Mouse (Mus musculus) B cell, adult 67 days (primary cell): ENCODE data around the gene Asl. TPM values are rescaled to one million over a fixed set of nuclear protein-coding genes. Genes with fewer than 3 reads are reported as not detected.

Experiments used
- total RNA-seq, 2 experiments: library from RNA; stranded (reverse); gene quantifications; 4 replicates each; pipeline ENCODE4 v1.2.4; 2023

The Asl gene
- 10 to 100 TPM; 14.1 to 14.3 TPM for total RNA-seq

GRCm38 (mm10) chr5:130029142-130029897 lies at the start of gene Asl, which contains the start of gene Crcp:
Asl (minus strand) TSS chr5:130029247.
Crcp (plus strand) TSS chr5:130029290.

DNA sequence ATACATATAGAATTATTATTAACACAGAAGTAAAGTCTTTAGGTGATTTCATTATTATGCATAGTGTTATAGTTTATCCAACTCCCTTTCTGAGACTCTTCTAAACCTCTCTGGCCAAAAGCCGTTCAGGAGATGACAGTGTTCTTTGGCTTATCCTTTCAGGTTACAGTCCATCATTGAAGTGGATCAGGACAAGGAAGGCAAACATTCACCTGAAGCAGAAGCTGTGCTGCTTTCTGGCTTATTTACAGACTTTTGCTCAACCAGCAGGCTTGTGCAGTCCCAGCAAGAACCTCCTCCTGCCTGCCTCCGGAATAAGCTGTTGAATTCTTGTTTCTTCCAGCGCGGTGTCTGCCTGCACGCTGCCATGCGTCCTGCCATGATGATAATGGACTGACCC lies 44.0 kb upstream of the Asl start, which contains the start of gene Tpst1:
TSS of gene Tpst1 (plus strand) at position 301 of the 400 bp plus-strand sequence.

GRCm38 (mm10) chr5:130002301-130003146 lies 26.5 kb downstream of the Asl start, which contains the start of gene Gusb:
Gusb (minus strand) TSS chr5:130003049.

Other genes starting within 250 kb of the Asl start
- gene Psph, start 241.8 kb downstream of the Asl start, total RNA-seq: 10 to 100 TPM; 12.8 to 15.9 TPM
- 10 to 100 TPM; 10.2 to 13.9 TPM for gene Sumf2, start 182.3 kb downstream of the Asl start, total RNA-seq
- gene Chchd2, start 141.8 kb downstream of the Asl start, total RNA-seq: 100 to 1,000 TPM; 139 to 157 TPM
- gene Zbed5, start 133.5 kb downstream of the Asl start, total RNA-seq: 1 to 10 TPM; 1.1 to 3.3 TPM
- under 1 TPM in 1 of 2 experiments, not detected in 1; 0.56 TPM for gene Phkg1, start 130.7 kb downstream of the Asl start, total RNA-seq
- gene Nupr1l, start 120.7 kb downstream of the Asl start, total RNA-seq: 1 to 10 TPM in 1 of 2 experiments, under 1 TPM in 1; 0.59 to 4.9 TPM
- gene Vkorc1l1, start 87.3 kb downstream of the Asl start, total RNA-seq: 10 to 100 TPM; 13.8 to 15.7 TPM
- 10 to 100 TPM; 34.8 to 40.1 TPM for gene Gusb, start 26.2 kb downstream of the Asl start, total RNA-seq
- gene Crcp, start within 50 bp of the Asl start, total RNA-seq: 10 to 100 TPM; 21.0 to 27.9 TPM
- 10 to 100 TPM; 35.5 to 46.5 TPM for gene Tpst1, start 44.1 kb upstream of the Asl start, total RNA-seq
- gene Kctd7, start 115.6 kb upstream of the Asl start, total RNA-seq: 1 to 10 TPM; 4.4 to 4.6 TPM
- 10 to 100 TPM; 59.4 to 70.2 TPM for gene Rabgef1, start 142.6 kb upstream of the Asl start, total RNA-seq
- gene Tmem248, start 187.8 kb upstream of the Asl start, total RNA-seq: 10 to 100 TPM; 65.8 to 67.0 TPM
- gene Sbds, start 226.3 kb upstream of the Asl start, total RNA-seq: 100 to 1,000 TPM; 108 to 126 TPM
- 10 to 100 TPM; 28.8 to 28.9 TPM for gene Tyw1, start 226.4 kb upstream of the Asl start, total RNA-seq